Mouse (Mus musculus) mouse embryonic stem cell (cell line): Measurements from ENCODE around the gene 1700092M07Rik.

Experiments used
- in situ Hi-C, 2 experiments: fragments of 300-500 bp; cut with MboI; formaldehyde crosslinking; loops; 1 replicate in 1 of 2; 3 replicates in 1 of 2; pipeline ENCODE4 v1.14.3; 2019 to 2020; ENCODE audit warnings: low sequenced_read_pairs in 2 of 2, low pct_unique_long_range_greater_than_20kb in 1 of 2, mixed read lengths in 1 of 2; ENCODE audit not compliant: unreplicated experiment in 1 of 2

The 1700092M07Rik gene

GRCm38 (mm10) chr19:8740603-8741002 is at the start of gene 1700092M07Rik:
TSS of gene 1700092M07Rik (plus strand) at chr19:8740718.
- in situ Hi-C loops = no loop called here

- in situ Hi-C loops = loop anchor here in 1 of 2 experiments (5.0 kb wide), 1 partner anchor 115 kb away; no protein-coding TSS in a partner anchor
These were observed 48.5 kb upstream of the 1700092M07Rik start for GRCm38 (mm10) chr19:8691871-8692539.

GRCm38 (mm10) chr19:8692740-8693139 is 47.8 kb upstream of the 1700092M07Rik start:
- in situ Hi-C loops = loop anchor here in 1 of 2 experiments (5.0 kb wide), 1 partner anchor 115 kb away; no protein-coding TSS in a partner anchor

- in situ Hi-C loops = no loop called here
These were observed 45.2 kb upstream of the 1700092M07Rik start for GRCm38 (mm10) chr19:8695330-8695729.

- in situ Hi-C loops = loop anchor here in 1 of 2 experiments (25.0 kb wide), 1 partner anchor 1437 kb away; the partner anchor contains the start of gene Rcor2
These were observed 40.9 kb upstream of the 1700092M07Rik start for GRCm38 (mm10) chr19:8699652-8700051.

- in situ Hi-C loops = loop anchor here in 1 of 2 experiments (25.0 kb wide), 1 partner anchor 1440 kb away; the partner anchor contains the start of gene Rcor2
These were observed 38.1 kb upstream of the 1700092M07Rik start for GRCm38 (mm10) chr19:8702458-8702857.

- in situ Hi-C loops = loop anchor here in 1 of 2 experiments (25.0 kb wide), 1 partner anchor 1441 kb away; the partner anchor contains the start of gene Rcor2
These were observed 36.9 kb upstream of the 1700092M07Rik start for GRCm38 (mm10) chr19:8703571-8703970.

- in situ Hi-C loops = loop anchor here in 1 of 2 experiments (25.0 kb wide), 1 partner anchor 1443 kb away; the partner anchor contains the start of gene Rcor2
These were observed 35.4 kb upstream of the 1700092M07Rik start for GRCm38 (mm10) chr19:8705026-8705708.

- in situ Hi-C loops = loop anchor here in 1 of 2 experiments (25.0 kb wide), 1 partner anchor 1444 kb away; the partner anchor contains the start of gene Rcor2
These were observed 34.3 kb upstream of the 1700092M07Rik start for GRCm38 (mm10) chr19:8706132-8706667.

GRCm38 (mm10) chr19:8706930-8707329 is 33.6 kb upstream of the 1700092M07Rik start:
- in situ Hi-C loops = loop anchor here in 1 of 2 experiments (25.0 kb wide), 1 partner anchor 1445 kb away; the partner anchor contains the start of gene Rcor2

GRCm38 (mm10) chr19:8708954-8709353 is 31.6 kb upstream of the 1700092M07Rik start:
- in situ Hi-C loops = loop anchor here in 1 of 2 experiments (25.0 kb wide), 1 partner anchor 1447 kb away; the partner anchor contains the start of gene Rcor2

GRCm38 (mm10) chr19:8710057-8710456 is 30.5 kb upstream of the 1700092M07Rik start:
- in situ Hi-C loops = loop anchor here in 1 of 2 experiments (25.0 kb wide), 1 partner anchor 1448 kb away; the partner anchor contains the start of gene Rcor2

- in situ Hi-C loops = loop anchor here in 1 of 2 experiments (25.0 kb wide), 1 partner anchor 1449 kb away; the partner anchor contains the start of gene Rcor2
These were observed 29.0 kb upstream of the 1700092M07Rik start for GRCm38 (mm10) chr19:8711506-8711905.

- in situ Hi-C loops = loop anchor here in 1 of 2 experiments (25.0 kb wide), 1 partner anchor 1450 kb away; the partner anchor contains the start of gene Rcor2
These were observed 28.3 kb upstream of the 1700092M07Rik start for GRCm38 (mm10) chr19:8711949-8712869.

GRCm38 (mm10) chr19:8712870-8713305 is 27.6 kb upstream of the 1700092M07Rik start:
- in situ Hi-C loops = loop anchor here in 1 of 2 experiments (25.0 kb wide), 1 partner anchor 1451 kb away; the partner anchor contains the start of gene Rcor2

- in situ Hi-C loops = loop anchor here in 1 of 2 experiments (25.0 kb wide), 1 partner anchor 1451 kb away; the partner anchor contains the start of gene Rcor2
These were observed 27.1 kb upstream of the 1700092M07Rik start for GRCm38 (mm10) chr19:8713306-8713996.
